Mouse (Mus musculus) embryonic facial prominence, embryonic 15.5 days (tissue): ENCODE data around the gene Jup. TPM values are rescaled to one million over a fixed set of nuclear protein-coding genes. Genes with fewer than 3 reads are reported as not detected.

Experiments used
- ATAC-seq: fragments of 200-750 bp; cut with Nextera tagmentation; 2 replicates; pipeline ENCODE4 v1.8.0; 2017; ENCODE audit warnings: low read depth, moderate TSS enrichment; ENCODE audit not compliant: insufficient number of reproducible peaks, low FRiP score, low TSS enrichment
- H3K27ac ChIP-seq: fragments of 300-500 bp; sonication (generic); replicated peaks from 2 replicates; pipeline ENCODE4 v1.5.1; 2015; ENCODE audit warnings: mild to moderate bottlenecking, inconsistent platforms
- H3K27me3 ChIP-seq: fragments of 300-500 bp; sonication (generic); 2 replicates; pipeline ENCODE4 v1.6.1; 2015; ENCODE audit warnings: inconsistent platforms
- H3K36me3 ChIP-seq: fragments of 300-500 bp; sonication (generic); 2 replicates; pipeline ENCODE4 v1.6.1; 2015; ENCODE audit warnings: mild to moderate bottlenecking, inconsistent platforms
- H3K4me1 ChIP-seq: fragments of 300-500 bp; sonication (generic); 2 replicates; pipeline ENCODE4 v1.6.1; 2015; ENCODE audit warnings: inconsistent platforms
- H3K4me2 ChIP-seq: fragments of 300-500 bp; sonication (generic); replicated peaks from 2 replicates; pipeline ENCODE4 v1.6.1; 2015; ENCODE audit warnings: mild to moderate bottlenecking, inconsistent platforms
- H3K4me3 ChIP-seq: fragments of 300-500 bp; sonication (generic); replicated peaks from 2 replicates; pipeline ENCODE4 v1.5.1; 2015; ENCODE audit warnings: mild to moderate bottlenecking, inconsistent platforms
- H3K9ac ChIP-seq: fragments of 300-500 bp; sonication (generic); 2 replicates; pipeline ENCODE4 v1.6.1; 2015; ENCODE audit warnings: inconsistent platforms
- H3K9me3 ChIP-seq: fragments of 300-500 bp; sonication (generic); replicated peaks from 2 replicates; pipeline ENCODE4 v1.6.1; 2016; ENCODE audit warnings: inconsistent platforms
- WGBS: fragments of 180-500 bp; shearing (Covaris S2); methylation state at CpG from one replicate; pipeline ENCODE4 v1.1.7; 2015; 5-methylcytosine and 5-hydroxymethylcytosine counted together
- polyA plus RNA-seq: library from polyadenylated mRNA; unstranded; fragments of >200 nt; fragmentation: Nextera tagmentation; extraction: Ambion mirVana; gene quantifications from 2 replicates; pipeline ENCODE4 v1.2.1, GENCODE M21; 2015

Gene Jup
- polyA plus RNA-seq, 1 experiment from 2014 or later = 256 TPM

- 1% methylated on average over 42 of the region's 42 CpGs for WGBS
- ATAC-seq = no peak
- H3K4me1 ChIP-seq = peaks cover 77% of the 10 kb centered on the region
Observed at GRCm38 (mm10) chr11:100396886-100397599, 520 bp downstream of the Jup start.

GRCm38 (mm10) chr11:100395861-100396631 is 1.5 kb downstream of the Jup start:
- Histone ChIP-seq H3K9me3 (no peaks in the 10 kb centered on the region), H3K4me2 (peak overlapping the region; percentile 66), H3K27ac (peak overlapping the region; percentile 91), H3K9ac (no peak overlapping the region; the same call in 1 of the 2 replicates), H3K4me3 (peak overlapping the region; percentile 76), H3K27me3 (no peaks in the 10 kb centered on the region), H3K36me3 (no peaks in the 10 kb centered on the region), H3K4me1 (peaks cover 80% of the 10 kb centered on the region)
- 24% methylated on average over 17 of the region's 17 CpGs for WGBS
- no peak for ATAC-seq

More at GRCm38 (mm10) chr11:100396886-100397599, 520 bp downstream of the Jup start:
- Histone ChIP-seq H3K9me3 (no peaks in the 10 kb centered on the region), H3K4me2 (peak overlapping the region; percentile 66), H3K36me3 (no peaks in the 10 kb centered on the region), H3K4me3 (peak overlapping the region; percentile 76), H3K27me3 (no peaks in the 10 kb centered on the region), H3K9ac (peak overlapping the region; percentile 68), H3K27ac (peak overlapping the region; percentile 91)

- H3K4me1 ChIP-seq = peaks cover 81% of the 10 kb centered on the region
- H3K36me3 ChIP-seq = no peaks in the 10 kb centered on the region
- peak overlapping the region; percentile 91 for H3K27ac ChIP-seq
- H3K4me3 ChIP-seq = peak overlapping the region; percentile 76
- H3K27me3 ChIP-seq = no peaks in the 10 kb centered on the region
- WGBS = 36% methylated on average over 11 of the region's 11 CpGs
- no peak for ATAC-seq
- H3K9ac ChIP-seq = no peak overlapping the region
- H3K4me2 ChIP-seq = peak overlapping the region; percentile 66
- no peaks in the 10 kb centered on the region for H3K9me3 ChIP-seq
Observed at GRCm38 (mm10) chr11:100395200-100395599, 2.4 kb downstream of the Jup start.

GRCm38 (mm10) chr11:100394353-100395074 is 3.0 kb downstream of the Jup start:
- 64% methylated on average over 5 of the region's 5 CpGs for WGBS

GRCm38 (mm10) chr11:100393733-100394132 is 3.8 kb downstream of the Jup start:
- no peaks in the 10 kb centered on the region for H3K9me3 ChIP-seq
- WGBS = 56% methylated on average over 7 of the region's 7 CpGs
- H3K4me3 ChIP-seq = peak overlapping the region; percentile 76; the same call in 1 of the 2 replicates
- peak overlapping the region; percentile 1; the same call in 1 of the 2 replicates for H3K27ac ChIP-seq
- peaks cover 79% of the 10 kb centered on the region for H3K4me1 ChIP-seq
- H3K9ac ChIP-seq = no peak overlapping the region
- peak overlapping the region; percentile 66 for H3K4me2 ChIP-seq
- H3K27me3 ChIP-seq = no peaks in the 10 kb centered on the region
- ATAC-seq = no peak
- no peaks in the 10 kb centered on the region for H3K36me3 ChIP-seq

More at GRCm38 (mm10) chr11:100394353-100395074, 3.0 kb downstream of the Jup start:
- no peaks in the 10 kb centered on the region for H3K36me3 ChIP-seq
- H3K27ac ChIP-seq = no peak overlapping the region
- H3K9me3 ChIP-seq = no peaks in the 10 kb centered on the region
- H3K27me3 ChIP-seq = no peaks in the 10 kb centered on the region
- H3K4me2 ChIP-seq = peak overlapping the region; percentile 66
- peaks cover 80% of the 10 kb centered on the region for H3K4me1 ChIP-seq
- ATAC-seq = no peak
- H3K9ac ChIP-seq = no peak overlapping the region
- peak overlapping the region; percentile 76 for H3K4me3 ChIP-seq

- H3K9ac ChIP-seq = no peak overlapping the region
- no peaks in the 10 kb centered on the region for H3K36me3 ChIP-seq
- ATAC-seq = no peak
- H3K4me2 ChIP-seq = 0 out of 2 replicates have a peak overlapping the region, but pooled peaks have one; percentile 66
- peak overlapping the region; percentile 1; the same call in 1 of the 2 replicates for H3K27ac ChIP-seq
- H3K4me1 ChIP-seq = peaks cover 80% of the 10 kb centered on the region
- H3K27me3 ChIP-seq = no peaks in the 10 kb centered on the region
- 73% methylated on average over 5 of the region's 5 CpGs for WGBS
- H3K4me3 ChIP-seq = 0 out of 2 replicates have a peak overlapping the region, but pooled peaks have one; percentile 76
- no peaks in the 10 kb centered on the region for H3K9me3 ChIP-seq
Observed at GRCm38 (mm10) chr11:100392958-100393357, 4.6 kb downstream of the Jup start.

- no peaks in the 10 kb centered on the region for H3K9me3 ChIP-seq
- no peak overlapping the region for H3K4me3 ChIP-seq
- H3K4me2 ChIP-seq = no peak overlapping the region
- H3K27me3 ChIP-seq = no peaks in the 10 kb centered on the region
- H3K4me1 ChIP-seq = peaks cover 88% of the 10 kb centered on the region
- 86% methylated on average over 7 of the region's 7 CpGs for WGBS
- ATAC-seq = no peak
- no peak overlapping the region for H3K9ac ChIP-seq
- H3K27ac ChIP-seq = no peak overlapping the region
- no peaks in the 10 kb centered on the region for H3K36me3 ChIP-seq
Observed at GRCm38 (mm10) chr11:100391884-100392345, 5.6 kb downstream of the Jup start.

- 56% methylated on average over 9 of the region's 9 CpGs for WGBS
- no peaks in the 10 kb centered on the region for H3K9me3 ChIP-seq
- H3K4me2 ChIP-seq = 0 out of 2 replicates have a peak overlapping the region, but pooled peaks have one; percentile 12
- peak overlapping the region; percentile 66 for H3K27ac ChIP-seq
- no peaks in the 10 kb centered on the region for H3K36me3 ChIP-seq
- no peaks in the 10 kb centered on the region for H3K27me3 ChIP-seq
- no peak overlapping the region for H3K9ac ChIP-seq
- H3K4me3 ChIP-seq = no peak overlapping the region
- peaks cover 88% of the 10 kb centered on the region for H3K4me1 ChIP-seq
- no peak for ATAC-seq
Observed at GRCm38 (mm10) chr11:100391081-100391883, 6.3 kb downstream of the Jup start.

- no peak for ATAC-seq
- no peak overlapping the region for H3K9ac ChIP-seq
- H3K27ac ChIP-seq = peak overlapping the region; percentile 66
- peaks cover 75% of the 10 kb centered on the region for H3K4me1 ChIP-seq
- no peaks in the 10 kb centered on the region for H3K27me3 ChIP-seq
- no peaks in the 10 kb centered on the region for H3K9me3 ChIP-seq
- no peak overlapping the region for H3K4me3 ChIP-seq
- H3K4me2 ChIP-seq = 0 out of 2 replicates have a peak overlapping the region, but pooled peaks have one; percentile 3
- WGBS = 42% methylated on average over 8 of the region's 8 CpGs
- peaks cover 11% of the 10 kb centered on the region for H3K36me3 ChIP-seq
Observed at GRCm38 (mm10) chr11:100389931-100390445, 7.6 kb downstream of the Jup start.

- H3K27ac ChIP-seq = peak overlapping the region; percentile 82
- WGBS = 66% methylated on average over 6 of the region's 6 CpGs
- no peak for ATAC-seq
- no peaks in the 10 kb centered on the region for H3K27me3 ChIP-seq
- H3K36me3 ChIP-seq = peaks cover 23% of the 10 kb centered on the region
- no peaks in the 10 kb centered on the region for H3K9me3 ChIP-seq
- no peak overlapping the region for H3K4me3 ChIP-seq
- H3K4me2 ChIP-seq = peak overlapping the region; percentile 29
- H3K4me1 ChIP-seq = peaks cover 62% of the 10 kb centered on the region
- H3K9ac ChIP-seq = no peak overlapping the region
Observed at GRCm38 (mm10) chr11:100388588-100388987, 9.0 kb downstream of the Jup start.
